Mouse (Mus musculus) CD4-positive helper T cell, adult 2 months (primary cell): ENCODE measurements around the gene Vmn1r124.
"Not testable (repeated sequence)": the region's sequence is repeated elsewhere in the genome, so short reads cannot be mapped to it uniquely, and the experiment has no call there.

Source experiments
- DNase-seq: peaks from one replicate; pipeline ENCODE4 v3.0.0-alpha.2; 2012; ENCODE audit warnings: low read depth, missing footprints, low spot score

Vmn1r124 gene

GRCm38 (mm10) chr7:21260517-21260916, at the start of gene Vmn1r124:
Gene Vmn1r124, minus strand, starts transcription at chr7:21260617.
- not testable (repeated sequence) for DNase-seq

GRCm38 (mm10) chr7:21301367-21301766, 41.0 kb upstream of the Vmn1r124 start, which contains the start of gene Vmn1r126:
Gene Vmn1r126, minus strand, starts transcription at chr7:21301467.
- DNase-seq: not testable (repeated sequence)

- DNase-seq: not testable (repeated sequence)
Measured at GRCm38 (mm10) chr7:21271879-21272278, 11.5 kb upstream of the Vmn1r124 start, which contains the start of gene Vmn1r125. Gene Vmn1r125, plus strand, starts transcription at chr7:21272179.
